Comparison of ENCODE assay signal across 1 mouse cellular context in genomic region chr2:122374666-122375331, GRCm38 (mm10).
A peak's percentile ranks its signal among the peaks of the same experiment; 100 is the strongest.
TF ChIP-seq lines count a peak whose summit lies in the region.

No protein-coding gene starts in this region.

TF ChIP-seq in MEL, 35 proteins besides CTCF, POLR2A, EP300 and RAD21 (continued from another document):
- peak; percentile 36; the same call in 1 of the 2 replicates for TF ChIP-seq MXI1 (IDR thresholded peaks at IDR 0.05; ENCODE audit: low read depth, low read length)
